Mouse (Mus musculus) left cerebral cortex, postnatal 4 days (tissue): ENCODE data around the gene Lbx1. TPM values are rescaled to one million over a fixed set of nuclear protein-coding genes. Genes with fewer than 3 reads are reported as not detected.

Source experiments
- DNase-seq: peaks from one replicate; pipeline ENCODE4 v3.0.0-alpha.2; 2022
- intact Hi-C: fragments of 180-260 bp; cut with DNase I; formaldehyde crosslinking; loops from one replicate; pipeline ENCODE4 v1.15.1; 2025
- total RNA-seq, 2 experiments: library from RNA; stranded (reverse); gene quantifications; 2 replicates each; pipeline ENCODE4 v1.2.3; 2021

Gene Lbx1
- not detected for total RNA-seq

- no peak for DNase-seq
- intact Hi-C loops = no loop called here
These were observed at the start of gene Lbx1 for GRCm38 (mm10) chr19:45235766-45236362. Gene Lbx1 (minus strand): TSS chr19:45235812.

DNA sequence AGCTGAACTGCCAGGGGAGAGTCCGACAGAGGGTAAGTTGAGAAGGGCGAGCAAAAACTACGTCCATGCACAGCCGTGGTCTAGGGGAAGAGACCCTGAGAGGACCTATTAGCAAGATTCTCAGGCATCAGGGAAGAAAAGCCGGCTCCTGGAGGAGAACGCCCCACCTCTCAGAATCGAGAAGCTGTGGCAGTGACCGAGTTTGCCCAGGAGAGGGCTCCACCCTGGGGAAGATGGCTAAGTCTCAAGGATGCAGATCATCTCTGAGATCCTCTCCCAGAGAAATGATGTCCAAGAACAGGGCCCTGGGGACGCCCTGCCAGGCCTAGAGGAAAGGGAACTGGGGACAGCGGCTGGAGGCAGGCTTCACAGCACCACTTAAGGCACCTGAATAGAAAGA is 47.7 kb upstream of the Lbx1 start:
- DNase-seq = peak; percentile 76
- intact Hi-C loops = no loop called here

DNA sequence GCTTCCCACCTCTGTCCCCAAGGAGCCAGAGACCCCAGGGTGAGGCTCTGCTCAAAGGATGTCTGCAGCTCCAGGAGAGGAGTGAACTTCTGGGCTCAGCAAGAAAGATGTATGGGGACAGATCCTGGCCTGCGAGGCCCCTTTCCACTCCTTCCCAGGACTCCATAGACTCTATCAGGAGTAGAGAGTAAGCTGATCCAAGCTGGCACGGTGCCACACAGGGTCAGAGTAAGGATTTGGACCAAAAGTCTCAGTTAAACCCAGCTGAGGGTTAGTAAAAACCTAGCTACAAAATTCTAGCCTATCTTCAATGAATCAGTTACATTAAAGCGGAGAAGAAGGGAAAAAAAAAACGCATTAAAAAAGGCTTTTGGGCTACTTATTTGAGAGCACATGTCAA is 40.6 kb upstream of the Lbx1 start:
- intact Hi-C loops = no loop called here
- DNase-seq = no peak

GRCm38 (mm10) chr19:45271986-45272385 is 36.4 kb upstream of the Lbx1 start:
- DNase-seq = no peak
- intact Hi-C loops = no loop called here

- no peak for DNase-seq
- intact Hi-C loops = no loop called here
These were observed 27.4 kb upstream of the Lbx1 start for GRCm38 (mm10) chr19:45262995-45263394.

DNA sequence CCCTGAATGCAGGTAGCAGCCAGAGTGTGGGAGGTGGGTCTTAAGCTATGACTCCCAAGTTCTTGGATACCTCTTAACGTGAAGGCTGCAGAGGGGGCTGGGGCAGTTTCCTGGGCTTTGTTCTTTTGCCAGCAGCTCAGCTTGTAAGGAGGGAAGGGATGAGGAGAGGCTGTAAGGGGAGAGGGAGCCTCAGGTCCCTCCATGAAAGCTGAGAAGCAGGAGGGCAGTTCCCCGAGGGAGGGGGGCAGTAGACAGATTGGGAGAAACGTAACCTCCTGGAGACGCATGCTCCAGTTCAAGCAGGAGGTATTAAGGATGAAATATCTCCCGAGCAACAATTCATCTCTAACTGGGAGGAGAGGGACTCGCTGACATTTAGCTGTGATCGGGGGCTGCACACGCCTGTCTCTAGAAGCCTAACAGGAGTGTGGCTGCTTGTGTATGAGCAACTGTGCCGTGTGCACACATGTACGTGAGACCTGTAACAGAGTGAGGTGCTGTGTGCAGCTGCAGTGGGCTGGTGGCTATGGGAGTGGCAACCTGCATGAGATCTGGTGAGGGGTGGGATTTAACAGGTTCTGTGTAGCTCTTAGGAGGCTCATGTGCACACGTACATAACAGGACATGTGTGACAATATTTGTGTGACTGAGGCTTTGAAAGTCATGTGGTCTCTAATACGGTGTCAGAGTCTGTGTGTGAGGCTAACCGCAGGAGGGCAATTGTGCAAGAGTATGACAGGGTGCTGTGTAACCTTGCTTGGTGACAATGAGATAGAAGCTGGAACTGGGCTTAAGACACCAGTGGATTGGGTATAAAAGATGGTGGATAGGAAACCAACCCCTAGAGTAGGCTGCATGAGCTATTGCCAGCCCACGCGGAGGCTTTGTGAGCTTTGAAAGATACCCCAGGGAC is 22.1 kb upstream of the Lbx1 start:
- intact Hi-C loops = no loop called here
- DNase-seq = no peak

DNA sequence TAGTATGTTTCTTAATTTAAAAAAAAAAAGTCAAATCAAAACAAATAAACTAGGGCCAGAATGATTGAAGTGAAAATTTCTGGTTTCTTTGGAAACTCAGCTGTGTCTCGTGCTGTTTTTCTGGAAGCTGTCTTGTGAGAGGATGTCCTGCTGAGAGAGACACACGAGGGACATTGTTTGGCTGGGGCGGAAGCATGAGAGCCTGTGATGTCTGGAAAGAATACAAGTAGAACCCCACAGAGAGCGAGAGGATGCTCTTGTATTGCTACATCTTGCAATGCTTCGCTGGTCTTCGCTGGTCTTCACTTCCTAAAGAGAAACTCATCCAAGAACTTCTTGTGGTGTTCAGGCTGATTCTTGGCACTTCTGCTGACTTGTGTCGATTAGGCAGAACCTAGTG is 19.2 kb upstream of the Lbx1 start:
- intact Hi-C loops = no loop called here

GRCm38 (mm10) chr19:45252436-45252835 is 16.8 kb upstream of the Lbx1 start:
- no peak for DNase-seq
- intact Hi-C loops = no loop called here

More for the DNA sequence above, 19.2 kb upstream of the Lbx1 start:
- DNase-seq = no peak

GRCm38 (mm10) chr19:45248691-45249090 is 13.1 kb upstream of the Lbx1 start:
- peak; percentile 84 for DNase-seq
- intact Hi-C loops = loop anchor here (10.0 kb wide), 1 partner anchor 46 kb away; no protein-coding TSS in a partner anchor

DNA sequence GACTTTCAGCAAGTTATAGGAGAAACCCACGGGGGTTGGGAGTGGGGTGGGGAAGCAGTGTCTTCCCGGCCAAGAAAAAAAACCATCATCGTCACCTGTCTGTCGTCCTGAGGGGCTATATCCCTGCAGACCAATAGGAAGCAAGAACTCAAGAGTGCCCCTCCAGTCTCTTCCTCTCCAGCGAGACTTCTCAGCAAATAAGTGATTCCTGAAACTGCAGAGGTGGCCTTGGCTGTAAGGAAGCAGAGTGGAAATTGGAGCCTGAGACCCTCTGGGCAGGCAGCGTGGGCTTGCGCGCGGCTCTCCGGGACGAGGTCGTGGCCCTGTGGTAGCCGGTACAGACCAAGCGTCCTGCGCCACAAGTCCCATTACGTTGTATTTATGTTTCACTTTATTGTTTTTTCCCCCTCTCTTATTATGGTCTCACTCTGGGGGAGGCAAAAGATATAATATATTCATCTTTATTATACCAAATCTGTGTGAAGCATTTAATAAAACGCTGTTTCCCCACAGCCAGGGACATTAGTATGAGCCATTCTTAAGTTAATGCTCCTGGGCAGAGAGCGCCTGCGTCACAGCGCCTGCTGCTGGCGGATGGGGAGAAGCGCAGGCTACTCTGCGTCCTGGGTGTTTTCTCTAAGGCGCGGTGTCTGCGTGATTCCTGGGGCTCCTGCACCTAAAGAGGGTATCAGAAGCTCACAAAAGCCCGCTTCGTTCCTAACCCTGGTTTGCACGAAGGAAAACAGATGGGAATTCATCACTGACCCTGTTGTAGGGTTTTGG is 8.5 kb upstream of the Lbx1 start:
- intact Hi-C loops = loop anchor here (10.0 kb wide), 1 partner anchor 51 kb away; no protein-coding TSS in a partner anchor

GRCm38 (mm10) chr19:45243264-45243602 is 7.6 kb upstream of the Lbx1 start:
- intact Hi-C loops = loop anchor here (10.0 kb wide), 1 partner anchor 52 kb away; no protein-coding TSS in a partner anchor
- DNase-seq = no peak

More for the DNA sequence above, 8.5 kb upstream of the Lbx1 start:
- DNase-seq = no peak

DNA sequence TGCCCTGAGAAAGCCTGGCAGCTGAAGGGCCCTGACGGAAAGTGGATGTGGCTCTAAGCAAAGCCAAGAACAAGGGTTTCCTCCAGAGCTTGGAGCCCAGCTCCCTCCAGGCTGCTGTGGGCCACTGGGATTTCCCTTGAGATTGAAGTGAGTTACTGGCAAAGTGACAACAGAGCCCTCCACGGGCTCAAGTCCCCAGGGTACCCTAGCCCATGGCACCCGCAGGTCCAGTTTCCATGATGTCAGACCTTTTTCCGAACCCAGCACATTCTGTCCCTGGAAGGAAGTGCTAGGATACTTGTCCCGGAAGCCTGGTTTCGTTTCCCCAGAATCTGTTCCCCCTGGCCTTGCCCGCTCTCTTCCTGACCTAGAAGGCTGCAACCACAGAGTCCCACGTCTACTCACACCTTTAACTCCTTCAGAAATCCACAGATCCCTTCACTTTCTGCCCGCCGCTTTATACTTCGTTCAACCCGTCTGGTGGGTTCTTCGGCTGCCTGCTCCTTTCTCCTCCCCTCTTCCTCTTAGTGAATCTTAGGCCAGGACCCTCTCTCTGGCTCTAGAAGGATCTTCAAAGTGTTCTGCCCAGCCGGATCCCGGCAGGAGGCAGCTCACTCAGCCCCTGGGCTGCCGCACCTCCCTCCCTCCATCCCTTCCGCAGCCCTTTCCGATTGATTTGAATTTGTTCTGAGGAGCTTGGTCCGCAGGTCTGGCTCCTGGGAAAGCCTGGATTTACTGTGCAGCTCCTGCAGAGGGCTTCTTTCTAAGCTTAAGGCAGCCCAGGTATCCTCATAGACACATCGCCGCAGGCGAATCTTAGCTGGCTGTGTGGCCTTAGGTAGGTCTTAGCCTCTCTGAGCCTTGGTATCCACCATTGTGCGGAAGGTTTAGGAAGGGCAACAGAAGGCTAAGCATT is 7.0 kb upstream of the Lbx1 start:
- intact Hi-C loops = loop anchor here (10.0 kb wide), 1 partner anchor 52 kb away; no protein-coding TSS in a partner anchor
- DNase-seq = no peak

DNA sequence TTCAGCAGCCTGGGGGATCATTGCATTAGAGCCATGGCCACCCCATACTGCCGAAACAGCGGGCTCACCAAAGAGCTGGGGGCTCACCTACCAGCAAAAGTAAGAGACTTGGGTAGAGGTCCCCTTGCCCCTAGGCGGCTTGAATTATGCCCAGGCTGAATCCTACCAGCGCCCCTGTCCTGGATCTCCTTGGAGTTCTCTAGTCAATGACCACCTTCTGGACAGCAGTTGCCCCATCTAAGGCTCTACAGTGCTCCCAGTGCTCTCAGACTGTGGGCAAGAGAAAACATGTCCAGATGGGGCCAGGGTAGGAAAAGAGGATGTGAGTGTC is 6.4 kb upstream of the Lbx1 start:
- intact Hi-C loops = loop anchor here (10.0 kb wide), 1 partner anchor 53 kb away; no protein-coding TSS in a partner anchor
- no peak for DNase-seq

DNA sequence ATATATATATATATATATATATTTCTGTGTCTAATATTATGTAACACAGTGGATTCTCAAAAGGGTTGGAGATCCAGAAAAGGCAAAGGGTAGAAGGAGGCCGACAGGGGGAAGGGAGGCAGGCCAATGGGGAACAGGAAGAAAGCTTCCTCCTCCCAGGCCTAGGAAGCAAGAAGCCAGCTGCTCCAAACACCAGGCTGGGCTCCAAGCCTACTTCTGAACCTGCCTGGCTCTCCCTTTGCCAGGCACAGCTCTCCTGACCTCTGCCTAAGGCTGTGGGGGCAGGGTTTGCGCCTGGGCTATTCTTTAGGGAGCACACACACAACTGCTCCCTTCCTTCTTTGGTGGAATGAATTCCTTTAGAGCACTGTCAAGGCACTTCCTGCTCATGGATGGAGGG is 4.4 kb upstream of the Lbx1 start:
- DNase-seq = no peak
- intact Hi-C loops = loop anchor here (10.0 kb wide), 1 partner anchor 55 kb away; no protein-coding TSS in a partner anchor

DNA sequence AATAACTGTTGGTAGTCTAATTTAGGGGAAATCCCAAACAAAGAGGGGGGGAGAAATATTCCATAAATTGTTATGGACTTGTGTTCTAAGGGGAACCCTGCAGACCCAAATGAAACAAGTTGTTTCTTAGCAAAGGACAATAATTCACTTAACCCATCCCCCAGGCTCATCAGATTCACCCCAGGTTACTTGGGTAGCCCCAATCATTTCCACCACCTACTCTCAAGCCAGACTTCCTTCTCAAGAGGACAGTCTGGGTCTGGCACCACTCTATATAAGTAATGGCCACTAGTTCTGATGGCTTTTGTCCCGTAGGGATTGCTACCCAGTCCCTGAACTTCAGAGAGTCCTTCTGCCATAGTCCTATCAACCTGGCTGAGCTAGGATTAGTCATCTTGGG is 3.6 kb upstream of the Lbx1 start:
- intact Hi-C loops = no loop called here
- DNase-seq = no peak

- intact Hi-C loops = no loop called here
These were observed 2.1 kb upstream of the Lbx1 start for GRCm38 (mm10) chr19:45237665-45238209.

DNA sequence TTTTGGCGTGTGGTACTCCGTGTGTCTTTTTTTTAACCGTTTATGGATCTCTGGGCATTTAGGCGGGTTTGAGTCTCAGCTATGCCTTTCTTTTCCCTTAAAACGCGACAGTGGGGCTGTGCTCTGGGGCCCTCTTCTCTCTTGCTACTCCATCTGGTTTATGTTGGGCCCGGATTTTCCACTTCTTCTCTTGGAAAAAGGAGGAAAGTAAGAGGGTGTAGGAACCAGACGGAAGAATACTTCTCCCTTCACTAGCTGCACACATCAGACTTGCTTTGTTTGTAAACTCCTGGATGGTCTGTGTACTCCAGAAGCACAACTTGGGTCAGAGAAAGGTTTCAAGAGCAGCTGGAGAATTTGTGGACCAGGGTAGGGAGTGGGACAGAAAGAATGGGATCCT is 1.5 kb upstream of the Lbx1 start:
- DNase-seq = no peak
- intact Hi-C loops = no loop called here

More at GRCm38 (mm10) chr19:45237665-45238209, 2.1 kb upstream of the Lbx1 start:
- DNase-seq = no peak

- no peak for DNase-seq
- intact Hi-C loops = no loop called here
These were observed 841 bp upstream of the Lbx1 start for GRCm38 (mm10) chr19:45236363-45236942.

DNA sequence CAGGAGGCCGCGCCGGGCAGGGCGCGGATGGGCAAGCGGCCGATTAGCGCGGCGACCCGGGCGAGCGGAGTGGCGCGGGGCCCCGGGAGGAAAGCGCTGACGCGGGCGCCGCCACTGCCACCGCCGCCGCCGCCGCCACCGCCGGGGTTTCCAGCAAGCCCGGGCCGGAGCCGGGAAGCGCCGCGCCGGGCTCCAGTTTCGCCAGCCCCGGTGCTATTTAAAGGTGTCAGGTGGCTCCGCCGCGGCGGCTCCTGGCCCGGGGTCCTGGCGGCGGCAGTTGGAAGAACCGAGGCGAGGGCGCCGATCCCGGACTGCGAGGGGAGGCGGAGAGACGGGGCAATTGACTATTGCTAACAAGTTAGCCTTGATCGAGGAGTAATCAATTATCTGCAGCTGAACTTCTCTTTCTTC is 276 bp downstream of the Lbx1 start:
- no peak for DNase-seq
- intact Hi-C loops = no loop called here
